Mouse (Mus musculus) kidney, postnatal 4 days (tissue): ENCODE data around the gene Mcm5.

Experiments used
- DNase-seq, 2 experiments: peaks; one replicate each; pipeline ENCODE4 v3.0.0; 2021; ENCODE audit warnings: mixed read lengths in 2 of 2

Mcm5 gene

DNA sequence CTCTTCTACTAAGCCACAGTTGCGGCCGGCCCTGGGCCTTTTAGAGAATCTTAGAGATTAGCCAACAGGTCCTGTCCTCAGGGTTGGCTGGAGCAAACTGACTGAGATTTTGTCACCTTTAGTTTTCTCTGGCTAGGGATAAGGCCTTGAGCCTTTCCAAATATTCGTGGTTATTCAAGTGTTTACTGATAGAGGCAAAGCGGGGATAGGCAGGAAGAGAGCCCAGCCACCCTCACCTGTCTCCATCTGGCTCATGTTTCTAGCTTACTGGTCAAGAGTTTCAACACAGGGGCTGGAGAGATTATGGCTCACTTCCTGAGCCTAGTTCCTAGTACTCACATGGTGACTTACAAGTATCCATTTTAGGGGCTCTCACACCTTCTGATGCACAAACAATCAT lies 6.4 kb upstream of the Mcm5 start:
- DNase-seq = no peak

DNA sequence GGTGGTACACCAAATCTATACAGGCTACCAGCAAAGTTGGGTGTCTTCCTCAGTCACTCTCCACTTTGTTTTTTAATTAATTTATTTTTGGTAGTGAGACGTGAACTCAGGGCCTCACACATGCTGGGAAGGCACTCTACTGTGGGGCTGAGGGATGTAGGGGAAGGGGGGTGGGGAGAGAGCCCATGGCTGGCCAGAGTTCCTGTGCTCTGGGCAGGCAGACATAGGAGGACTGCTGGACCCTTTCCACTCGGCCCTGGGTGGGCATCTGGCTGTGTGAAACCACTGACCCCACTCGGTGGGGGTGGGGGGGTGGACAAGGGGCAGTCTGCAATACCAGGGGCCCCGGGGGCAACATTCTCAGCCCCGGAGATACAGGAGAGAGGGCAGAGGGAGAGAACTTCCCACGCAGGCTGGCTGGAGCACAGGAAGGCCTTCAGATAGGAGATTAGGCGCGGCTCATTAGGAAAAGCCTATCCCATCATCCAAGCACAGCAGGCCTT lies 5.9 kb upstream of the Mcm5 start:
- no peak for DNase-seq

DNA sequence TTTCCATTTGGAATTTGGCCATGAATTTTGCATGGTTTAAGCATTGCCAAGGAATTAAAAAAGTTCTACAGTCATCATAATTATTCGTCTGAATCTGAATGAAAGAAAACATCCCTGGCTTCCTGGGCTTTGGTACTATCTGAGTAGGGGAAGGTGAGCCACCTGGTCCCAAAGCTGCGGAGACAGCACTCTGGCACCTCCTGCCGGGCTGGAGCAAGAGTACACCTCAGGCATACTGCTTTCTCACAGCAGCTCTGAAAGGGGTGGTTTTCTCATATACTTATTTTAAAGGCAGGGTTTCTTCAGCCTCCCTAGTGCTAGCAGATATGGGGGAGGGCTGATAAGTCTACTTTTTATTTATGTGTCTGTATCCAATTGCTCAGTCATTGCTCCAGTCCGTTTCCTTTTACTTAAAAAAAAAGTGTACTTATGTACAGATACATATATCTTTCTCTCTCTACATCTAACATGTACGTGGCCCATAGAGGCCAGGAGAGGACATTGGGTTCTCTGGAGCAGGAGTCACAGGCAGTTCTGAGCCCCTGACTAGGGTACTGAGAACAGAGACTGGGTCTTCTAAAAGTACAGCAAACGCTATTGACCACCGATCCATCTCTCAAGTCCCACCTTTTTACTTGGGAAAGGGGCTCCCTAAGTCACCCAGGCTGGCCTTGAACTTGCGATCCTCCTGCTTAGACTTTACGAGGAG lies 688 bp upstream of the Mcm5 start:
- DNase-seq = peak; percentile 89 to 92

DNA sequence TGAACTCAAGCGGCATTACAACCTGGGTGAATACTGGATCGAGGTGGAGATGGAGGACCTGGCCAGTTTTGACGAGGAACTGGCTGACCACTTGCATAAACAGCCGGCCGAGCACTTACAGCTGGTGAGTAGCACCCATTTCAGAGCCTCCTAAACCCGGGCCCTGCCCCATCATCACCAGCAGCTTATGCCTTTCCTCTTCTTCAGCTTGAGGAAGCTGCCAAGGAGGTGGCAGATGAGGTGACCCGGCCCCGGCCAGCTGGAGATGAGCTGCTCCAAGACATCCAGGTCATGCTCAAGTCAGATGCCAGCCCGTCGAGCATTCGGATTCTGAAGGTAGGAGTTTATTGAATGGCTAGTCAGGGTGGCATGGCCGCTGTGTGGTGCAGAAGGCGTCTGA lies 724 bp downstream of the Mcm5 start:
- peak in 1 of 2 experiments; percentile 20 for DNase-seq

DNA sequence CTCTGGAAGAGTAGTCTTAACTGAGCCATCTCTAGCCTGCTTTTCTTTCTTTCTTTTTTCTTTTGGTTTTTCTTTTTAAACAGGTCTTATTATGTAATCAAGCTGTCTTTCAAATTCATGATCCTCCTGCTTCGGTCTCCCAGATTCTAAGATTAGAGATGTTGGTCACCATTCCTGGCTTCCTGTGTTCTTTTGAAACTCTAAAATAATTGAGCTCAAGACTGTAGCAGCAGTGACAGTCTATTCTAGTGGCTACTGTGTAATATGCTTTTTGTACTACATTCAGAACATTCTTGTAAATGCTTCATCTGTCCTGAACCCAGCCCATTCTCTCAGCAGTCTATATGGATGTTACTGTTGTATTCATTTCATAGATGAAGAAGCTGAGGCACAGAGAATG lies 9.1 kb downstream of the Mcm5 start:
- DNase-seq = no peak

DNA sequence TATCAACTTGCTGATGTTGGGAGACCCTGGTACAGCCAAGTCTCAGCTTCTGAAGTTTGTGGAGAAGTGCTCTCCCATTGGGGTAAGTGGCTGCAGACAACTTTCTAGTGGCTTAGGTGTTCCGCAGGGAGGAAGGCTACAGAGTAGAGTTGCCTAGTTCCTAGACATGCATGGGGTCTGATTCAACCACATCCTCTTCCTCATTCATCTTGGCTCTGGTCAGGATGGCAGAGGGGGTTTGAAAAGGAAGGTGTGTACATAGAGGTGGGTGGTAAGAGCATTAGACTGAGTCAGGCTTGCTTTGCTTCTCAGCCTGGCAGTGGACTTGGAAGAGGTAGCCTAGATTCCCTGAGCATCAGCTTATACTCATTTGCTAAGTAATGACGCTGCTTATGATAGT lies 9.9 kb downstream of the Mcm5 start:
- DNase-seq = no peak

DNA sequence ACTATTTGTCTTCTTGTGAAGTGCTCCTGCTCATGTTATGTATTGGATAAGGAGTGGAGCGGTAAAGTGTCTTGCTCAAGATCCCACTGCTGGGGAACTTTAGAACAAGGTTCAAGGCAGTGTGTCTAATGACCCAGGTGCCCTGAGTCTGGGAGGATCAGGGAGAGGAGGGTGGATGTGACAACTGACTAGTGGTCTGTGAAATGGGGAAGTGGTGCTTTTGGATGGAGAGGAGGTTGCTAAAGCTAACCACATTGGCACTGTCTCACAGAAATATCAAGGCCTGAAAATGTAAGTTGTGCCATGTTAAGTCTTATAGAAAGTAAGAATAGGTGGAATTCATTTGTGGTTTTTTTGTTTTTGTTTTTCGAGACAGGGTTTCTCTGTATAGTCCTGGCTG lies 10.4 kb downstream of the Mcm5 start:
- DNase-seq = no peak

DNA sequence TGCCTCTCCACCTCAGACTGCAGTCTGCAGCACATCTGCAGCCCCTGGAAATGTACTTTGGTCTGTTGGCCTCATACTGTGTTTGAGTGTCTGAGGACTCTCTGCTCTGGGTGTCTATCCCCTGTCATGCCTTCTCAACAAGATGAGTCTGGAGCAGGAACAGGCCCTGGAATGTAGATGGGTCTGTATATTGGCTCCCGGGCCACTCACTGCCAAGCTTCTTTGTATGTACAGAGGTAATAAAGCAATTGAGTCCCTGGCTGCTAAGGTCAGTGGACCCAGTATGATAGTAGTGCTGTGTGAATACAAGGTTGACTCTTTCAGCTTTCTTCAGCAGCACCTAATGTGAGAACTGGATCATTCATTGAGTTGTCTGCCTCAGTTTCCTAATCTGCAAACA lies 18.0 kb downstream of the Mcm5 start:
- DNase-seq = no peak

DNA sequence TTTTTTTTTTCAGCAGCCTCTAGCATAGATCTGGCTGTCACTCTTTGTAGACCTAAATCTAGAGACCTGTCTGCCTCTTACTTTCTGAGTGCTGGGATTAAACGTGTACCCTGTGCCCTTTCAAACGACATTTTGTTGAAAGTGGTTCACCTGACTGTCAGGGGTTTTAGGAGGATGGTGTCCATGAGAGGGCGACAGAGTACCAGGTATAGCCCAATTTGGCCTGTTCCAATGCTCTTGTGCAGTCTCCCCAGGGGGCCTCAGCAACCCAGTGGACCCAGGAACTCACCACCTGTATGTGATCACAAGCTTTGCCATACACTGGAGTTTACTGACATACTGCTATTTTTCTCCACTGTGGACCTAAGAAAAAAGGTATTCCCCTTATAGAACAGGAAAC lies 23.1 kb downstream of the Mcm5 start:
- peak; percentile 77 to 78 for DNase-seq

DNA sequence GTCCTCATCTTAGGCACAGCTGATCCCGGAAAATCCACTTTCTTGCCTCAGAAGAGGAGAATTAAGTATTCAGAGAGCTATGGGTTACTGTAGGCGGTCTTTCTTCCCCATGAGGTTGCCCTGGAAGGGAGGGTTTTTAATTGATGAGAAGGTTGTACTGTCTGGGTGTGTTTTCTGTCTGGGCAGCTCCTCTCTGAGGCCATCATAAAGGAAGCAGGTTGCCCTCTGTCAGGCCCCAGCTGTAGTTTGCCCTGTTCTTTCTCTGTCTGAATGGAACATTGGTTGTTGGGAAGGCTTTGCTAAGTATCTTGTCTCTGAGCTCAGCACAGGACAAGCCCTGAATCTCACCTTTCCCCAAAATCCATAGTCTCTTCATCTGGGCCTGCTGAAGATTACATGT lies 24.0 kb downstream of the Mcm5 start:
- DNase-seq = no peak

DNA sequence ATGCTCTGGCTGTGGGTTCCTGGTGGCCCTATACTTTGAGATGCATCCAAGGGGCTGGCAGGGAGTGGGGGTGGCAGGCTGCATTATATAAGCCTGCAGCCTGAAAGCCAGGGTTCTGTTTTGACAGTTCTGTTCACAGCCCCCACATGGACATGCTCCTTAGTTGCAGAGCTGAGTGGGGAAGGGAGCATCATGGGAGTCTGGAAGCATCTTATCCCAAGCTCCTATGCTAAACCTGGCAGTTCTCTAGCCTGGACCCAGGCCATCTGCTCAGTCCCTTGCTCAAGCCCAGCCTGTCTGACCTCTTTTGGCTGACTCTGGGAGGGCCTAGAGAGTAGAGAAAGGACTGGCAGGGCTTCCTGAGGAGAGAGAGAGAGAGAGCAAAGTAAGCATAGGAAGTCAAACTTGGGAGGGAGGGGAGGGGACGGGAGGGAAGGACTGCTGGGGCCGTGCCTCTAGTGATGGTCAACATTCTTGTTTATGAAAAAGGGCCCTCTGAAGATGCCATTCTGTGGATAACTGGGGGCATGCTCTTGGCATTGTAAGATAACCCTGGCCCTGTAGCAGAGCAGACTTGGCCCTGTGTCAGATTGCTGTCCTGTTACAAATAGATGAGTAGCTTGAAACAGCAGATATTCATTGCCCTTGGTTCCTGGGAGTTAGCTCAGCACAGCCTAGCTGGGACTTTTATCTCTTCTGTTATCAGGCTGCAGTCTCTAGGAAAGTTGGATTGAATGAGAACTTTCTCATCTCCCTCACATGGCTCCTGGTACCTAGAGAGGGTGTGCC lies 25.4 kb downstream of the Mcm5 start:
- DNase-seq = peak; percentile 36 to 53

DNA sequence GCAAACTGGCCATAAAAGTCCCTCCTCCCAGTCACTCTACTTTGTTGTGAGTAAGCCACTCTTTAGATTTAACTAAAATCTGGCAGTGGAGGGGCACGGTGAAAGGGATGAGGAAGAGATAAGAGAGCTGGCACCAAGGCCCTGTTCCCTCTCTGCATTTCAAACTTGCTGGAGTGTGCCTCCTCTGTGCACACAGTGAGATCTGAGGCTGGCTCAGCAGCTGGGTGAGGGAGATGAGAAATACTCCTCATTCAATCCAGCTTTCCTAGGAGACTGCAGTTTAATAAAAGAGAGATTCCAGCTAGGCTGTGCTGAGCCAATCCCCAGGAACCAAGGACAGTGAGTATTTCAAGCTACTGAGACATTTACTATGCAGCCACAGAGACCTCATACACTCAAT lies 26.4 kb downstream of the Mcm5 start:
- DNase-seq = no peak

DNA sequence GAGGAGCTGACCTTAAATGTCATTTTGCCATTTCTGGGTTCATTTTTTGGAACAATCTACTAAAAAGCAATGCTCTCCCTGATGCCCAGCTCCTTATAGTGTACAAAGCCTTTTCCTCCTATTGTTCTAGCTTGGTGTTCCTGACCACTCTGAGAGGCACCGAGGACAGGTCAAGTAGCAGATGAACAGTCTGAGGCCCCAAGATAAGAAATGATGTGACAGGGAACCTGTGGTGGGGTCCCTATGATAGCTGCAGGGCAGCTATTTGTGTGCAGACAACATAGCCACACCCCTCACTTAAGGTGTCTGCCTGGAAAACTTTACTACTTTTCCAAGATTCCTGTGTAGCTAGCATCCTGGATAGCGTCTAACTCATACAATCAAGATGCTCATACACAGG lies 26.9 kb downstream of the Mcm5 start:
- DNase-seq = no peak

DNA sequence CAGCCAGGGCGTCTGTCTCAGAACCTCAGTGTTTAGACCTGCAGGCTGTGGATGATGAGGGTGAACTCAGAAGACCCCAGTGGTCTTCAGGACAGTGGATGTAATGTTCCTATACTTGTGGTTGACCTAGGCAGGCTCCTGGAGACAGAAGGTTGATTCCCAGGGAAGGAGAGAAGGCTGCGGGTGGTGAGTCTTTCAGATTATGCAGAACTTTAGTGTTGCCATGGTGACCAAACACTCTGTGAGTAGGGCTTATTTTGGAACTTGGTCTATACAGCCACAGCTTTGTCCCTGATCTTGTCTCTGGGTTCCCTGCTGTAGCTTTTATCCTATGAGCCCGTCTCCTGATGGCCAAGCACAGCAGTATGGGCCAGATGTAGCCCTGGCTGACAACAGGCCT lies 28.2 kb downstream of the Mcm5 start:
- DNase-seq = no peak

DNA sequence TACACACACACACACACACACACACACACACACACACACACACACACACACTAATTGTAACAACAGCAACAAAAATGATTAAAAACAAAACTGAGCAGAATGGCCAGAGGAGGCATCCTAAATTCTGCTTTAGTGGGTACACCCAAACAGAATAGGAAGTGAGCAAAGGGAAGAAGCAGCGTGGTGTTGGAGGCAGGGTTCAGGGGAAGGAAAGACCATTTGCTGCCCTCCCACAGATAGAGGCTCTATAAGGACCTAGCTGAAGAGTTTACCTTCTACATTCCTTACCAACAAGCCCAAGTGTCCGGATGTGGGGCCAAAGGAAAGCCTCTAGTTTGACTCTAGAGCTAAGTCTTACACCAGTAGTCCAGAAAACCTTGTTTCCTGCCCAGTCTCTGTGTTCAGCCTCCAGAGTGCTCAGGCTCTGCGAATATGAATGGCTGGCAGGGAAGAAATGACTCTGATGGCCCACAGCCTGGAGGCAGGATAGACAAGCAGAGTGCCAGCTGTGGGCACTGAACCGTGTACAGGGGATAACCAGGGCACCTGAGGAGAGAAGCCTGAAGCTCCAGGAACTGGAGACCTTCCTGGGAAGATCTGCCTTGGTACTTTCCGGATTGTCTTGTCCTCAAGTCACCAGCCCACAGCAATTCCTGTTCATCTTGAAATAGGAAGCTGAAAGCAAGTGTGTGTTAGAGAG lies 41.7 kb downstream of the Mcm5 start:
- no peak for DNase-seq

DNA sequence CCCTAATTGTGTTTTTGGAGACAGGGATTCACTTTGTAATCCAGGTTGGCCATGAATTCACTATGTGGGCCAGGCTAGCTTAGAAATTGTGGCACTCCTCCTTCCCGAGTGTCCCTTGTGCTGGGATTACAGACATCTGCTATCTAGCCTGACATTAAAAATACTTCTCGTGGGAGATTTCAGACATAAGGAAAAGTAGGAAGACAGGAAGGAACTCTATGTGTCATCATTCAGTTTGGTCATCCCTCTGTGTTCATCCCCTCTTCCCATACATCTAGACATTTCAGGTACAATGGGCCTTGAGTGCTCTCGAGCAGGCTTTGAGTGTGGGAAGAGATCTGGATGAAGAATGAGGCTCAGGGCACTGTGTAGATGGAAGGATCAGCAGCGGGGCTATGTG lies 42.4 kb downstream of the Mcm5 start:
- DNase-seq = no peak

DNA sequence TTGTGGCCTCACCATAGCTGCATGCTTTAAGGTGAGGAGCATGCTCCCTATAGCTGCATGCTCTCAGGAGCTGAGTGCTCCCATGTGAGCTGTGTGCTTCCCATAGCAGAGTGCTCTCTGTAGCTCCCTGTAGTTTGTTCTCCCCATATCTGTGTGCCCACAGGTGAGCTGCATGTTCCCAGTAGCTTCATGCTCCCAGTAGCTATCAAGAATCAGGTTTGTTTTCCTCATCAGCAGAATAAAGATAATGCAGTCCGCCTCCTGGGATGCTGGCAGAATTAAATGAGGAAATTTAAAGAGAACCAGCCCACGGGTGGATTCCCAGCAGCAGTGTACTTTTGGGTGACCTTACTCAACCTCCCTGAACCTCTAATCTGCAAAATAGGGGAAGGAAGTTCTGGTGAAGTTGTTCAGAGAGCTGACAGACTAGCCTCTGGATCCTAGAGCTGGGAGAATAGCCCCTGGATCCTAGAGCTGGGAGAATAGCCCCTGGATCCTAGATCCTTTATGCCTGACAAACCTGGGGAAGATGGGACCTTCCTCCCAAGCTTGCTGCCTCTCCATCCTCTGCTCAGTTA lies 43.2 kb downstream of the Mcm5 start:
- DNase-seq = no peak

DNA sequence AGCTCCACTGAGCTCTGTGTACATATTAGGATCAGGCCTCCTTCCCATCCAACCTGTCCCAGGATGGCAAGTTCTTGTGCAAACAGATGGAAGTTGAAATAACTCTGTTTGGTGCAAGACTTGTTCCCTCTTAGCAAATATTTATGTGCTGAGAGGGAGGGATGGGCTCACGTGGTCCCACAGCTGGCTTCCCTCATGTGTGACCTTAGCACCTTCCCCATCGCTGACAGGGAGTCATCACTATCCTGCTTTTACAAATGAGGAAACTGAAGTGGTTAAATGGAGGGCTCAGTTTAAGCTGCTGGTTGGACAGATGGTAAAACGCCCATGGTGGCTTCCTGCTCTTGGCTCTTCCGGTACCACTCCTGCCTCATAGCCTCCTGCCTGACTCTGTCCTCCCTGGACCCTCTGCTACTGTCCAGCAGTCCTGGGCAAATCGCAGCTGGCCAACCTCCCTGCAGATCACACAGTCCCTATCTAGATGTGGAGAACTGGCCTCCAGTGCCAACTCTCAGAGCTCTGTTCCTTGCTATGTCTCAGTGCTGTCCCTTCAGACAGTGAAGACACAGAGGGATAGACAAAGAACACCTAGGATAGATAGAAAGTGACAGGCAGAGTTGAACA lies 45.6 kb downstream of the Mcm5 start:
- DNase-seq = peak; percentile 30 to 42

DNA sequence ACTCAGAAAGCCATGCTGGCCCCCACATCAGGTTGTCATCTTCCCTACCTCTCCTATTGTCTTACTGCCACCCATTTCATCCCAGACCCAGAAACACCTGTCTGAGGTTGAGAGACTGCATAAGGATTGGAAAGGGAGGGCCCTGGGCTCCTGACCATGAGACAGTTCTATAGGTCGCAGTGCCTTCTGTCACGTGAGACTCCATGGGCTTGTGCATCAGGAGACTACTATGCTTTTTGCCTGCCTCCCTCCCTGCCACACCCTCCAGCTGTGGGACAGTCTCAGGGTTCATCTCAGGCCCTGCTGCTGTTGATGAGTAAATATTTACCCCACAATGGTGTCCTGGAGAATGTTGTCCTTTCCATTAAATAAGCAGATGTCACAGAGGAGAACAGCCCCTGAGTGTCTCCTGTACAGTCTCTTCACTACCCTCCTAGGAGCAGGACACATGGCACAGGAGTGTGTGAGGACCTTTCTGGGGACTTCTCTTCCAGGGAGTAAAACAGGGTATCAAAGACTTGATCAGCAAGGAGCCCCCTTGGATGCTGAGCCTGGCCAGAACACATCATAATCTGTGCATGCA lies 46.5 kb downstream of the Mcm5 start:
- no peak for DNase-seq

DNA sequence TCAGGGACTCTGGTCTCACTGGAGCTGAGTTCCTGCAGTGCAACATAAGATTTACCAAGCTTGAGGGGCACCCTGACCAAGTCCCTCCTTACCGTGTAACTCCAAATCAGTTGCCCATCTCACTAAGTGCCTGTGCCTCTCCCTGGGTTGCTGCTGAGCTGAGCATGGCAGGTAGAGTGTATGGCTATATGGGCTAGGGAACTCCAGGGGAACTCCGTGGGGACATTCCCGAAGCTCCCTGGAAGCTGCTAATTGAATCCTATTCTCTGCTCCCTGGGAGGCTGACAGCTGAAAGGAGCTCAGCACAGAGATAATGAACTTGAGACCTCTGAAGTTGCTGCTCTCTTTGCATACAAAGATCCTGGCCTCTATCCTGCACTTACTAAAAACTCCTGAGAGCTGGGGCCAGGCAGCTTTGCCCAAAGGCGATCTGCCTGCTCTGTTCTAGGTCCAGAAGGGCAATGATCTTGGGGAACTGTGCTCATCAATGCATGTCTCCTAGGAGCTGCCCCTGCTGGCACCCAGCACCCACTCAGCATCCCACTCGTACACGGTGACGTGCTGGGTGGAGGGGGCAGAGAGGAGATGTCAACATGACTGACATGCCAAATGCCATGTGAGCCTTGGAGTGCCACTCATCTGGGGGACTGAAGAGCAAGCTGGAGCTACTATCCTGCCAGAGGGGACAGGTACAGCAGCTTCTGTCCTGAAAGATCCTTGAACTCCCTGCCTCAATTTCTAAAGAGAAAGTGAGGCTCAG lies 48.3 kb downstream of the Mcm5 start:
- DNase-seq = no peak

DNA sequence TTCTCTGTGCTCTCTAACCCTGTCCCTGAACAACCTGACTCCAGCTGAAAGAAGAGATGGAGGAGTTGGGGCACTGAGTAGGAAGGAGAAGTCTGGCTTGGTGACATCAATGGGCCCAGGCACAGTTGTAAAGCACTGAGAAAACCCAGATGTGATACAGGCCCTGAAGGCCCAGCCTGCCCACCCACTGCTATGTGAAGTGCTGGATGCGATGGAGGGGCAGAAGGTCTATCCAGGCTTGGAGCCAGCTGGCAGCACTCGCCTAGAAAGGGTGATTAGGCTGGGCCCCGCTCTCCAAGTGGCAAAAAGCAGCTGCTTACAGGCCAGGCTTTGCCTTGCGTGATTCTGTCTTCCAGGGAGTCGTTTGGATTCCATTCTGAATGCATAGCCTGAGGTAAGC lies 60.0 kb downstream of the Mcm5 start:
- peak; percentile 42 to 54 for DNase-seq
